Mouse (Mus musculus) left cerebral cortex, postnatal 4 days (tissue): Measurements from ENCODE around the gene Car8. TPM values are rescaled to one million over a fixed set of nuclear protein-coding genes. Genes with fewer than 3 reads are reported as not detected.

Experiments used
- microRNA-seq: library from miRNA; unstranded; fragments of <30 nt; microRNA quantifications from one replicate; pipeline ENCODE4 v1.2.0, GENCODE M21; 2022
- total RNA-seq, 2 experiments: library from RNA; stranded (reverse); gene quantifications; 2 replicates each; pipeline ENCODE4 v1.2.3; 2021

The Car8 gene
- total RNA-seq, 2 experiments from 2014 or later, result 11.9 to 12.5 TPM

Small RNAs within 50 kb of the gene (microRNA-seq; reads per million reads assigned to microRNA genes)
- gene Gm25355, result not detected
